Mouse (Mus musculus): Measurements from ENCODE around the gene Akap6.

Gene Akap6

GRCm38 (mm10) chr12:52847830-52848518, 148.8 kb downstream of the Akap6 start:
- DNase-seq (ENCODE audit: inconsistent ontology term) = peak; percentile 63

DNA sequence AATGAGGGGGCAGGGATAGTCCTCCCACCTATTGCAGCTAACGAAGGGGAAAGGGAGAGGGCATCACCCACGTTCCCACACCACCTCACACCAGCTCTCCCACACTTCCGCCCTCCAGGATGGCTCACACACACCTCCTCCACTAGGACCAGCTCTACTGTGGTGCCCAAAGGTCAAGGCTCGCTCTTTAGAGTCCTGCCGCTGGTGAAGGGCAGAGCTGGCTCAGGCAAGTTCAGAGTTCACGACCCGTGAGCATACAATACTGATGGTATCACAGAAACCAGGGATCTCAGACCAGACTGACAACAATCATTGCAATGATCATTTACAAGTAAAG, 149.3 kb downstream of the Akap6 start:
- DNase-seq (ENCODE audit: inconsistent ontology term) = no peak

DNA sequence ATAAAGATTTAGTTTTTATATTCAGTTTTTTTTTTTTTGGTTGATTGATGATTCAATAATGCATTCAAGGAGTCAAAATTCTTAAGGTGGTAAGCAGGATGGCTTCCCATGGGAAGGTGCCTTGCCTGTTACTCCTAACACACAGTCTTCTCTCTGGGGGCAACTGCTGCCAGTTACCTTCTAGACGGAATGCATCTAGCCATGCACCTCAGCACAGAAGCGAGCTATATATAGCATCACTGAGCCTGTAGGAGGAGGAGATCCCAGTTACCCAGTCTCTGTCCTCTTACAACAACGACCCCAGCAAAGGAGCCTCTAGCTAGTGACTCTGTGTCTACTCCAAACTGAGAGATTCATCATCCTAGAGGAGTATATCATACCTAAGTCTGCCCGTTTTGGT, 150.1 kb downstream of the Akap6 start:
- DNase-seq (ENCODE audit: inconsistent ontology term) = no peak

- DNase-seq (ENCODE audit: inconsistent ontology term) = no peak
These were observed 151.3 kb downstream of the Akap6 start for GRCm38 (mm10) chr12:52850332-52851036.

DNA sequence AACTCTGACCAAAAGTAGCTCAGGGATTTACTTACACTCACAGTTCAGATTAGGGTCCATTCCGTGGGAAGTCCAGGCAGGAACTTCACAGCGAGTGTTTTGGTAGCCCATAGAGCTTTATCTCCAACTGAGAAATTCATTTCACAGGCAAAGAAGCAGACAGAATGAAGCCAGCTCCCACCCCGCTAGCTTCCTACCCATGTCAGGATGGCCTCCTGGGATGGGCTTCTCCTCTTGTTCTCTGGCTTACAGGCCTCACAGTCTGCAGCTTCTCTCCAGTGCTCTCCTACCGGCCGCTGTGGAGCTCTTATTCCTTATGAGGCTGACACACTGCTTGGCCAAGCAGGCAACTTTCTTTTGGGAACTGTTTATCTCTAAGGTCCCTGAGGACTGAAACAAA, 152.0 kb downstream of the Akap6 start:
- DNase-seq (ENCODE audit: inconsistent ontology term) = no peak

DNA sequence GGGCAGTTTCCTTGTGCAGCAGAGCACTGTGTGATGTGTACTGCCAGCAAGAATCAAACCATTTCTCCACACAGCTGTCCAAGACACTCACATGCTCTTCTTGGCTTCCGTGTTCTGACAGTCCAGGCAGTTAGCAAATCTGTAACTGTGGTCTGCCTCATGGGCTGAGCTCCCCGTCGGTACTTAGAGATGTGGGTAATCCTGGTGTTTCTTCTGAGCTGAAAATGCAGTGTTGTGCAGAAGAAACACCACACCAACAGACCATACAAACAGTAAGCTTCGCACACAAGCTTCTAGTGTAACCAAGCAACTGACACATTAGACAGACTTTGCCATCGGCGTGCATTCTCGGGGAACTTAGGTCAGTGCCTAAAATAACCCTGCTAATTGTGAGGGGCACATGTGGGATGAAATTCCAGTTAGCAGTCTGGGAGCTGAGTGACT, 155.1 kb downstream of the Akap6 start:
- DNase-seq (ENCODE audit: inconsistent ontology term) = peak; percentile 72

DNA sequence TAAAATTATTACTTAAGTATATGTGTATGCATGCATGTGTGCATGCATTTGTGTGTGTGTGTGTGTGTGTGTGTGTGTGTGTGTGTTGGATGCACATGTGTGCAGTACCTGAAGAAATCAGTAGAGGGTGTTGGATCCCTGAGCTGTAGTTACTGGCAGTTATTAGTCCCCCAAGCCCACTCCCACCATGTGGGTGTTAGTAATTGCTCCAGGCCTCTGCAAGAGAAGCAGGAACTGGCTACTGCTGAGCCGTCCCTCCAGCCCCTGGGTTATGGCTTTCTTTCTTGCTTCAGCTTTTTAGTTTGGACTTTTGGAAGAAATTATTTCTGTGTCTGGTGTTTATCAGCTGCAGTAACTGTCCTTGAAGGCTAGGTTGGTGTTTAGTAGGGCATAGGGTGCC, 156.9 kb downstream of the Akap6 start:
- no peak for DNase-seq (ENCODE audit: inconsistent ontology term)

DNA sequence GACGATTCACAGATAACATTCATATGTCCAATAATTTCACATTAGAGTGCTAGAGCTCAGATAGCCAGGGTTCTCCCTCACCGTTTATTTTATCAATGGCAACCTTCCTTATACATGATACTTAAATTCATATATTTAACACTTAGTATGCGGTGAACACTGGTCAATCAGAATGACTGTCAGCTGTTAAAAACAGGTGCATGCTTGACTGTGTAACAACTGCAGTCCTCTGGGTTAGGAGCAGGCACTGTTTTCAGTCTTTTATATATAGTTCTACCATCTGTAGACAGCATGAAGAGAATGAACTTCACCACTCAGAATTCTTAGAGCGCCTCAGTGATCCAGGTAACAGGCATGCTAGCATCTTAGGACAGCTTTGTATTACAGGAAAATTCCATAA, 158.1 kb downstream of the Akap6 start:
- DNase-seq (ENCODE audit: inconsistent ontology term) = no peak

DNA sequence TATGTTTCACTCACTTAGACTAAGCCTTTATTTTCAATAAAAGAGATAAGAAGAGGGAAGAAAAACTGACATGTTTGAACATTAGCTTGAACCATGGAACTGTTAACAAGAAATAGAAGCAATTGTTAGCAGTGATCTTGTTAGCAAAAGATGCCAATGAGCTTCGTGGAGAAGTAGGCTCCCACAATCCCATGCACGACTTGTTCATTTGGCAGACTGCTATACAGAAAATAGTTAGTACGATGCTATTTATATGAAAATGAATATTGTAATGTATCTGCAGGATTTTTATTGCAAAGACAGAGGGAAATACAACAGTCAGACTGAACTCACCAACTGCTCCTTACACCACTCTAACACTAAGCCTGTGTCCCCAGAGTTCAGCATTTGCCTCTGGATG, 162.7 kb downstream of the Akap6 start:
- no peak for DNase-seq (ENCODE audit: inconsistent ontology term)

- peak; percentile 21 for DNase-seq (ENCODE audit: inconsistent ontology term)
These were observed 168.9 kb downstream of the Akap6 start for GRCm38 (mm10) chr12:52868000-52868624.

- DNase-seq (ENCODE audit: inconsistent ontology term) = no peak
These were observed 172.4 kb downstream of the Akap6 start for GRCm38 (mm10) chr12:52871604-52872003.

GRCm38 (mm10) chr12:52874332-52874923, 175.2 kb downstream of the Akap6 start:
- DNase-seq (ENCODE audit: inconsistent ontology term) = no peak

DNA sequence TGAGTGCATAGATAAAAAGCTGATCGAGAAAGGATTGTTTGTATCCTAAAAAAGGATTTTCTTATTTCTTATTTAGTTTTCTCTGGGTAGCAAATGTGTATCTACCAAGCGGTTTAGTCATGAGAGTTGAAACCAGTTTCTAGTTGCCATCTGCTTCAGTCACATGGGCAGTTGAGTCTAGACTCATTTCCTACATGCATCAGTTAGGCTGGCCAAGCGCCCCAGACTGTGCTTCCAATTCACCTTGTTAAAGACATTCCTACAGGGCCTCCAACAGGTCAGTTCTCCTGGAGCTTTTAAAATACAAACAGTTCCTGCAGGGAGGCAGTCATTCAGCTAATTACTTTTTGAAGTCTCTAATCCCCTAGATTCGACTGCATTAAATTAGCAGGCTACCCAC, 176.9 kb downstream of the Akap6 start:
- peak; percentile 11 for DNase-seq (ENCODE audit: inconsistent ontology term)

DNA sequence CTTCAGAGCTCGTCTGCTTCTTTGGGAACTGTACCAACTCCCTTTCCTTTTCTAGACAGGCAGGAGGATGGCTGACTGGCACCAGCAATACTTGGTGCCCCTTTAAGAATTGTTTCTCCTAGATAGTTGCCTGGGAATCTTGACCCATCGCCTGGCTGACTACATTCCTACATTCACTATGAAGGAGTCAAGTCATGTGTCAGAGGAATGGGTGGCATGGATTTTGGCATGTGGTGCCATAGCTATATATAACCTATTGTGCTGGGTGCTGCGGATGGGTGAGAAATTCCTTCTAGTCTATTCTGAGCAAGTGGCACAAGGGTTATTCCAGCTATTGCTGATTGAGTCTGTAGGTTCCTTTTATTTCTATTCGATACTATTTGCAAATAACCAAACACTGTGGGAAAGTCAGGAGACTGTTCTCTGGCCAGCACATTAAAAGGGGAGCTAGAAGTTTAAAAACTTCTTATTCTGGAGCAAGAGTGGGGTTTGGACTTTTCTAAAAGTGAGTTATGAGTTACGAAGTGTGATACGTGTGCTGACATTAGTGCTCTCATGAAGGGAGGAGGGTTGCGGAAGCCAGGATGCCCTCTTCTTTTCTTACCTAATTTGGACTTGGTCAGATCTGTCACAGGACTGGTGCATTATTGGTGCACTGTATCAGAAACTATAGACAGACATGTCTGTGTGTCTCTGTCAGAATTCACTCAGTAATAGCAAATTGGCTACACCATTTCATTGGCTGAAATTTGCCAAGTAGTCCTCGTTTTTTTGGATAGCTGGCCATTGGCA, 178.0 kb downstream of the Akap6 start:
- peak; percentile 45 for DNase-seq (ENCODE audit: inconsistent ontology term)

GRCm38 (mm10) chr12:52879324-52879723, 180.1 kb downstream of the Akap6 start:
- DNase-seq (ENCODE audit: inconsistent ontology term) = no peak

DNA sequence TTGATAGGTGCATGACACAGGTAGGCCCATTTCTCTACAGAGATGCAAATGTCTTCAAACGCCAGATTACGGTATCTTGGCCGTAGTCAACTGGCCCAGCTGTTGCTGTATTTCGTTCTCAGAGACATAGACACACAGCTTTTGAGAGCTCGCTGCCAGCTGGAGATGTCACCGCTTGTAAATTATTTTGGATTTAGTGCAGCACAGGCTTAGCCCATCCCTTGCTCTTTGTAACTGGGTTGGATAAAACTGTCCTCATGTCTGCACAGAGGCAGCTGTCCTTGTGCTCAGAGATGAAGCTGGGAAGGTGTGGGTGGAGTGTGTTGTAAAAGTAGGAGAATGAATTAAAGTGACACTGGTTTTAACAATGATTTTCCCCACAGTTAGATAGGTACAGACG, 193.3 kb downstream of the Akap6 start:
- DNase-seq (ENCODE audit: inconsistent ontology term) = no peak

DNA sequence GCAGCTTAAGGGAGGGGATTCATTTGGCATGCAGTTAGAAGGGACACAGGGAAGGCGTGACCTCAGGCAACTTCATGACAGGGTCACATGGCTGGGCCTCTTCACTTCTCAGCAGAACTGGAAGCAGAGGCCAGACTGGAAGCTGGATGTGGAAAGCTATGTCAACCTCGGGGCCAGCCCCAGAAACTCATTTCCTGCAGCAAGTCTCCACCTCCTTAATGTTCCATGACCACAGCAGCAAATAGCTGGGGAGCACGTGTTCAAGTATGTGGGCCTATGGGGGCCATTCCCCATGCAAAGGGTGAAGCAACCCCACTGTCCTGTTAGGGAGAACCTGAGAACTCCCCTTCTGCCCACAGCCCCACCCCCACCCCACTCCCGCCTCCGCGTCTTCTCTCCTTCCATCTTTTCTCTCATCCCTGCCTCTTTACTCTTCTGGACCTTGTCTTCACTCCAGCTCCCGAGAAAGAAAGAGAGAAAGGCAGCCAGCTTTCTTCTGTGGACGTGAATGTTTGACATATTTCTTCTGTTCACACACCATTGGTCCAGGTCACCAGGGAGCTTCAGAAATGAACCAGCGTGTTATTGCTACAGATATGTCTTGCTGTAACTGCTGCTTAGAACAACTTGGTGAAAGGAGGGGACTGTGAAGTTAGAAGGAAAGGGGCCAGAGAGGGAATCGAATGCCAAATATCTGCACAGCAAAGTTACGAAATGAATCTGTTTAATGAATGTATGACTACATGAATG, 194.6 kb downstream of the Akap6 start:
- DNase-seq (ENCODE audit: inconsistent ontology term) = peak; percentile 7

DNA sequence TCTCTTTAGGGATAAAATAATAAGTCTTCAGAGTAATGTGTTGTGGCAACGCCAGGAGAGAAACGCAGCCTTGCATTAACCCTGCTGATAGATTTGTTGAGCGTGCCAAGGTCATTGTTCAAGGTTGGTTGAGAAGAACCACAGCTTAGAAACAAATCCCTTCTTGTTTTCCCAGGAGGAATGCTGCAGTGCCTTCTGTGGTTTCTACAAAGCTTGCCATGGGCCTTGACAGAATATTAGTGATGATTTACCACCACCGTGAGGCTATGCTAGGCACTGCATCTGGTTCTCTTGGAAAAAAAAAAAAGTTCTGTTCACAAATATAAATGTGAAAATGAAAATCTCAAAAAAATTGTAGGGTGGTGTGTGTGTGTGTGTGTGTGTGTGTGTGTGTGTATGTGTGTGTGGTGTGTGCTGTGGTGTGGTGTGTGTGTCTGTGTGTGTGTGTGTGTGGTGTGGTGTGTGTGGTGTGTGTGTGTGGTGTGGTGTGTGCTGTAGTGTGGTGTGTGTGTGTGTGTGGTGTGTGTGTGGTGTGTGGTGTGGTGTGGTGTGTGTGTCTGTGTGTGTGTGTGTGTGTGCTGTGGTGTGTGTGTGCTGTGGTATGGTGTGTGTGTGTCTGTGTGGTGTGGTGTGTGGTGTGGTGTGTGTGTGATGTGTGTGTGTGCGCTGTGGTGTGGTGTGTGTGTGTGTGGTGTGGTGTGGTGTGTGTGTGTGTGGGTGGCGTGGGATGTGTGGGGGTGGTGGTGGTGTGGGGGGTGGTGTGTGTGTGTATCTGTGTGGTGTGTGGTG, 196.7 kb downstream of the Akap6 start:
- DNase-seq (ENCODE audit: inconsistent ontology term) = peak; percentile 92

DNA sequence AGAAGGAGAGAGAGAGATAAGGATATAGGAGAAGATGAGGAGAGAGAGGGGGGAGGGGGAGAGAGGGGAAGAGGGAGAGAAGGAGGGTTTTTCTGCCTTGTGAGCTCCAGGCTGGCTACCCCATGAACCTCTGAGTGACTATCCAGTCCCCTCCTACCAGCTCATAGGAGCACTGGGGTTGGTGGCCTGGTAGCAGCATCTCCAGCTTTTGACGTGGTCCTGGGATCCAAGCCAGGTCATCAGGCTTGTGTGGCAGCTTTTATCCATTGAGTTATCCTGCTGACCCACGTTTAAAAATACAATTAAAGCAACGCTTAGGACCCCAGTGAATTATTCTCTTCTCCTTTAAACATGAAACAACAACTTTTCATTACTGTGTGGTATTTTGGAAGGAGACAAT, 197.6 kb downstream of the Akap6 start:
- DNase-seq (ENCODE audit: inconsistent ontology term) = peak; percentile 30

GRCm38 (mm10) chr12:52898130-52898529, 198.9 kb downstream of the Akap6 start:
- DNase-seq (ENCODE audit: inconsistent ontology term) = no peak
